Mouse (Mus musculus): ENCODE measurements at regions not wholly inside any gene's neighbourhood (a gene's known extent, or its start where the extent isn't known, plus 50 kb on each side); places are given as distances from the start of the nearest gene placed in this dataset.

DNA sequence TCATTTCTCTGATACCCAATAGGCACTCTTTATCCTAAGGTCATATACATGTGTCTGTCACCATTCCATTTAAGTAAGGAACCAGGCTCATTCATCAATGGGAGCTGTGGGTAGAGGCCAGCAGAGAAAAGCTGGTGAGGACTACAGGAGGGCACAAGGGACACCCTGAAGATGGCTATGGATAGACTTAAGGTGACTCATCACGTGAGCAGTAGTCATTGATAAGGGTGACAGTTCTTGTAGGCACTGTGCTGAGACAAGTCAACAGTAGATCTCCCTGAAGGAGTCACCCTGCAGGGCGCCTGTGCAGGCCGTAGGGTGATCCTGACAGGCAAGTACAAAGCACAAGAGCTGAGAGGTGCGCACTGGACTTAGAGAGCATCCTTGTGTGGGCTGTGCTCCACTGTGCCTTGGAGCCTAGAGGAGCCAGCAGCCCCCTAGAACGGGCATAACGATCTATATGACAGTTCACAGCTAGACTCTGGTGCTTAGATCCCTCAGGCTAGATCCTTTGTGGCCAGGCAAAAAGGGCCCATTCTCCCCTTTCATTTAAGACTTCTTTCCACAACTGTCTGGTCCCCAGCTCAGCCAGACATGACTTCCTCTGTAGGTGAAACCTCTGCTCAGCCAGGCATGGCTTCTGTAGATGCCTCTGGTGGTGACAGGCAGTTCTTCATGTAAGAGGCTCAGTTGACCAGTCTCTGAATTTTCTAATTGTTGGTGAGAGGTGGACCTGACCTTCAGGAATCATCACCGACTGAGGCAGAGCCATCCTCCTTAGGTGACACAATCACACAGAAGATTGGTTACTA lies 78.6 kb downstream of the Fam43a start:
- TF ChIP-seq CTCF (IDR thresholded peaks at IDR 0.05; ENCODE audit: low read depth), result 0 out of 2 replicates have a peak, but pooled peaks have one; percentile 17
- no peak for TF ChIP-seq EP300 (IDR thresholded peaks at IDR 0.05; ENCODE audit: low read depth)

Measured in liver, postnatal 0 days (tissue).